ENCODE assay signal across 8 mouse cellular contexts in genomic region chr9:41212943-41213529, GRCm38 (mm10). TPM values are rescaled to one million over a fixed set of nuclear protein-coding genes. Genes with fewer than 3 reads are reported as not detected.
DNase-seq lines count a peak whose midpoint lies in the region; ATAC-seq lines count a peak whose summit lies in the region.

No protein-coding gene starts in this region.

- WGBS in heart, embryonic 13.5 days, result 35% methylated on average over 14 of the region's 14 CpGs
- 39% methylated on average over 14 of the region's 14 CpGs for WGBS in embryonic facial prominence, embryonic 10.5 days
- WGBS in hindbrain, embryonic 10.5 days, result 42% methylated on average over 14 of the region's 14 CpGs
- WGBS in liver, embryonic 16.5 days (ENCODE audit: insufficient replicate concordance), result 40% methylated on average over 14 of the region's 14 CpGs

- no peaks in the 10 kb centered on the region for H3K27me3 ChIP-seq in heart, embryonic 13.5 days (replicated peaks)
- H3K27me3 ChIP-seq in embryonic facial prominence, embryonic 10.5 days (replicated peaks; ENCODE audit: low read depth, poor library complexity, severe bottlenecking), result no peaks in the 10 kb centered on the region
- H3K27me3 ChIP-seq in hindbrain, embryonic 10.5 days (ENCODE audit: insufficient read depth, poor library complexity, severe bottlenecking), result no peaks in the 10 kb centered on the region
- H3K27me3 ChIP-seq in liver, embryonic 16.5 days (ENCODE audit: control insufficient read depth, insufficient read depth, low read depth, low read length), result no peaks in the 10 kb centered on the region

- no peaks in the 10 kb centered on the region for H3K36me3 ChIP-seq in heart, embryonic 13.5 days
- H3K36me3 ChIP-seq in embryonic facial prominence, embryonic 10.5 days (replicated peaks), result no peaks in the 10 kb centered on the region
- H3K36me3 ChIP-seq in hindbrain, embryonic 10.5 days, result no peaks in the 10 kb centered on the region
- H3K36me3 ChIP-seq in liver, embryonic 16.5 days (ENCODE audit: control insufficient read depth, insufficient read depth), result no peaks in the 10 kb centered on the region

- intact Hi-C loops in left cerebral cortex, postnatal 36 days (cut with DNase I), result no loop called here

- ATAC-seq in heart, embryonic 13.5 days (ENCODE audit: extremely low read depth, insufficient number of reproducible peaks, low FRiP score, low TSS enrichment), result no peak
- ATAC-seq in liver, embryonic 16.5 days (ENCODE audit: low read depth), result no peak
- no peak for ATAC-seq in inflammation-experienced regulatory T-cells, adult 6 months

- peak overlapping the region; percentile 66 for H3K4me2 ChIP-seq in heart, embryonic 13.5 days
- H3K4me2 ChIP-seq in liver, embryonic 16.5 days (ENCODE audit: low read depth, low read length), result peak overlapping the region; percentile 28

- peak overlapping the region; percentile 74; the same call in 1 of the 2 replicates for H3K9ac ChIP-seq in heart, embryonic 13.5 days
- peak overlapping the region; percentile 16; the same call in 1 of the 2 replicates for H3K9ac ChIP-seq in liver, embryonic 16.5 days (ENCODE audit: low read depth, low read length)

- H3K4me3 ChIP-seq in heart, embryonic 13.5 days, result peak overlapping the region; percentile 38
- peak overlapping the region; percentile 36 for H3K4me3 ChIP-seq in embryonic facial prominence, embryonic 10.5 days
- peak overlapping the region; percentile 42 for H3K4me3 ChIP-seq in hindbrain, embryonic 10.5 days
- no peak overlapping the region for H3K4me3 ChIP-seq in liver, embryonic 16.5 days (ENCODE audit: low read depth, low read length)

- peak overlapping the region; percentile 94 for H3K27ac ChIP-seq in heart, embryonic 13.5 days (replicated peaks)
- H3K27ac ChIP-seq in embryonic facial prominence, embryonic 10.5 days (replicated peaks), result peak overlapping the region; percentile 91
- H3K27ac ChIP-seq in hindbrain, embryonic 10.5 days, result peak overlapping the region; percentile 86
- no peak overlapping the region for H3K27ac ChIP-seq in liver, embryonic 16.5 days (ENCODE audit: low read length)

- H3K4me1 ChIP-seq in heart, embryonic 13.5 days, result peaks cover 18% of the 10 kb centered on the region
- peaks cover 49% of the 10 kb centered on the region for H3K4me1 ChIP-seq in embryonic facial prominence, embryonic 10.5 days
- H3K4me1 ChIP-seq in hindbrain, embryonic 10.5 days (replicated peaks), result peaks cover 23% of the 10 kb centered on the region
- H3K4me1 ChIP-seq in liver, embryonic 16.5 days (ENCODE audit: control insufficient read depth, low read depth, low read length), result peaks cover 2% of the 10 kb centered on the region; the same call in 1 of the 2 replicates

- DNase-seq in heart, postnatal 4 days, result no peak
- peak; percentile 36 for DNase-seq in embryonic facial prominence, embryonic 10.5 days (ENCODE audit: low spot score)
- DNase-seq in hindbrain, embryonic 10.5 days (ENCODE audit: low spot score), result no peak
- no peak for DNase-seq in spleen, adult 18-20 months
- DNase-seq in left cerebral cortex, postnatal 36 days (ENCODE audit: low spot score in 2 of 2), result no peak

- no peaks in the 10 kb centered on the region for H3K9me3 ChIP-seq in heart, embryonic 13.5 days
- H3K9me3 ChIP-seq in embryonic facial prominence, embryonic 10.5 days, result no peaks in the 10 kb centered on the region
- no peaks in the 10 kb centered on the region for H3K9me3 ChIP-seq in hindbrain, embryonic 10.5 days
- no peaks in the 10 kb centered on the region for H3K9me3 ChIP-seq in liver, embryonic 16.5 days (replicated peaks; ENCODE audit: control insufficient read depth, low read length)

RNA-seq across cellular contexts. Expression of gene Ubash3b, which starts 51.5 kb away (rescaled TPM):
- 8.5 and 9.3 TPM in 2 replicates for polyA plus RNA-seq in heart, embryonic 13.5 days (2015; fragmentation: Nextera tagmentation; extraction: Ambion mirVana)
- total RNA-seq in heart, postnatal 4 days (2021), result 1 to 10 TPM; 6.2 to 6.9 TPM
- polyA plus RNA-seq in embryonic facial prominence, embryonic 10.5 days (2016; fragmentation: Nextera tagmentation; extraction: Ambion mirVana), result 6.7 and 7.4 TPM in 2 replicates
- polyA plus RNA-seq in hindbrain, embryonic 10.5 days (2016; fragmentation: Nextera tagmentation; extraction: Ambion mirVana), result 7.3 and 8.5 TPM in 2 replicates
- 4.6 and 4.7 TPM in 2 replicates for polyA plus RNA-seq in liver, embryonic 16.5 days (2015; fragmentation: Nextera tagmentation; extraction: Ambion mirVana)
- polyA plus RNA-seq in inflammation-experienced regulatory T-cells, adult 6 months (2017; shearing (Covaris generic)), result 10 to 100 TPM; 18.8 to 20.6 (median 20.2) TPM
- total RNA-seq in left cerebral cortex, postnatal 36 days (2021), result 10 to 100 TPM; 22.5 to 22.6 TPM
